Mouse (Mus musculus): ENCODE data around the gene Ankfy1.

DNA sequence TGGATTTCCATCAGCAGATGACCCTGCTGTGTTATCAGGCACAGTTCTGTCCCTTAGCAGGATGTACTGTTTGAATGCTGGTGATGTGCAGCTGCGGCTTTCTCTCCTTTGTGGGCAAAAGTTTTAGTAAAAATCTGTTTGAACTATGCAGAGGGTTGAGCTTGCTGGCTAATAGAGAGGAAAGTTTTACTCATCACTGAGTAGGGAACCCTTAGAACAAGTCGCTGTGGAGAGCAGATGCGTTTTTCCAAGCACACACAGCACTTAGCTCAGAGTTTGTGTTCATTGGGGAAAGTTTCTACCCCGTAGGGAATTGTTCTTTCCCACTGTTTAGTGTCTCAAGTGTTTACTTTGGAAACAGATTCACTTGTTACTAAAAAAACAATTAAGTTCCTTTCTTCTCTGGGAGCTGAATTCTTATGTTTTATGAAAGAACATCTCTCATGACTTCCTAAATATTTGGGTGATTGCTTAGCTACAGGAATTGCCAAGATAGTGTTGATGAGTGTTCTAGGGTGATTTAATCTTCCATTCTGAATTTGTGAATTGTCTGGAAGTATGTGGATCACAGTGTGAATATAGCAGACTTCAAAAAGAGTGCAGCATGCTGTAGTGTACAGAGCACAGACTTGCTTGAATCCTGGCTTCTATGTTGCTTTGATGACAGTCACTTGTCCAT is 45.2 kb downstream of the Ankfy1 start:
- TF ChIP-seq CTCF (conservative IDR thresholded peaks at IDR 0.05; ENCODE audit: low read length): no peak
- TF ChIP-seq POU5F1 (IDR thresholded peaks at IDR 0.05; ENCODE audit: borderline replicate concordance, low read length): no peak
